Mouse (Mus musculus) layer of hippocampus, adult 2 months (tissue): ENCODE results near the gene 1700023F06Rik. TPM values are rescaled to one million over a fixed set of nuclear protein-coding genes. Genes with fewer than 3 reads are reported as not detected.
A peak's percentile ranks its signal among the peaks of the same experiment; 100 is the strongest.

Source experiments
- DNase-seq, 2 experiments: peaks; one replicate each; pipeline ENCODE4 v3.0.0; 2022; ENCODE audit warnings: low spot score in 2 of 2
- H3K27ac ChIP-seq: fragments of 200-600 bp; 2 replicates; pipeline ENCODE4 v1.8.1; 2022
- H3K4me3 ChIP-seq: fragments of 200-600 bp; 2 replicates; pipeline ENCODE4 v1.8.1; 2022; ENCODE audit warnings: mild to moderate bottlenecking
- CTCF ChIP-seq: fragments of 200-600 bp; conservative IDR thresholded peaks from 2 replicates; pipeline ENCODE4 v1.8.1; 2022; ENCODE audit warnings: antibody characterized with exemption, mild to moderate bottlenecking, moderate library complexity
- total RNA-seq, 2 experiments: library from RNA; stranded (reverse); gene quantifications; 2 replicates each; pipeline ENCODE4 v1.2.3; 2021

1700023F06Rik gene
- total RNA-seq, 2 experiments from 2014 or later = 1.5 to 2.0 TPM

DNA sequence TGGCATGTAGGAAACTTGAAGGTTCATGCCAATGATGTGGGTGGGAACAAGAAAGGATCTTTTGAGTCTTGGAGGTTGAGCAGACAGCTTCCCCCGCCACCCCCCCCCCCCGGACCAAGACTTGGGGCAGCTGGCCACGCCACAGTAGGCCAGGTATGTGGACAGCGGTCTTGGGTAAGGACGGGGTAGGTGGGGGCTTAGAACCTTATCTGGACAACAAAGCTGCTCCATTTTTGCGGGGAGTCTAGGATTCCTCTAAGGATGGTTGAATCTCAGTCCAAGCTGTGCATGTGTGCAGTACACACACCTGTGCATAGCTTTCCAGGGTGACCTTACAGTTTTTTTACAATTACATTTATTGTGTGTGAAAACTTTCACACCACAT is 10.2 kb upstream of the 1700023F06Rik start:
- Histone ChIP-seq H3K4me3 (peak overlapping the region; percentile 71), H3K27ac (peak overlapping the region; percentile 93)
- no peak for DNase-seq
- TF ChIP-seq CTCF = no peak

- peak; percentile 63 to 67 for DNase-seq
- 0 out of 2 replicates have a peak, but pooled peaks have one; percentile 3 for TF ChIP-seq CTCF
Observed at GRCm38 (mm10) chr11:103217790-103218516, 9.6 kb upstream of the 1700023F06Rik start, which contains the start of gene Spata32. Spata32 (minus strand) TSS chr11:103218432.

GRCm38 (mm10) chr11:103215355-103215754 is 7.0 kb upstream of the 1700023F06Rik start:
- no peak for DNase-seq
- TF ChIP-seq CTCF = no peak
- Histone ChIP-seq H3K27ac (no peak overlapping the region), H3K4me3 (no peak overlapping the region)

More at GRCm38 (mm10) chr11:103217790-103218516, 9.6 kb upstream of the 1700023F06Rik start, which contains the start of gene Spata32:
- peak within 1 kb of the TSS; percentile 93 for H3K27ac ChIP-seq
- peak within 1 kb of the TSS; percentile 71 for H3K4me3 ChIP-seq

GRCm38 (mm10) chr11:103213712-103214111 is 5.4 kb upstream of the 1700023F06Rik start:
- no peak for DNase-seq
- H3K4me3 ChIP-seq = no peak overlapping the region
- peak; percentile 60 for TF ChIP-seq CTCF
- no peak overlapping the region for H3K27ac ChIP-seq

DNA sequence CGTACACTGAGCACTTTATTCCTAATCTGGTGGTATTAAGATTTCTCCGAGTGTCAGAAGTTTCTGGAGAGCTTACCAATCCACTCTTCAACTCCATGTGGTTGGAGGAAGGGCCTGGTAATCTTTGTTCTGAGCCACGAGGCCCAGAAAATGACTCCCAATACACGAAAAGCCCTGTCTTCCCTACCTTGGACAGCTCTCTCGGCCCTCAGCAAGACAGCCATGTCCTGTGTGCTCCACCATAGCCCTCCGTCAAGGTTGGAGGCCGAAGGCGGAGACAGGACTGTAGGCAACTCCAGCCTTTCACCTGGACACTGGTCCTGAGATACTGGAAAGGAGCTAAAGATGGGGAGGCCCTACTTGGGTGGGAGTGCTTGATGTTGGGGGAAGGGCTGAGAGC is 1.9 kb upstream of the 1700023F06Rik start:
- no peak for TF ChIP-seq CTCF
- Histone ChIP-seq H3K27ac (no peak overlapping the region), H3K4me3 (no peak overlapping the region)
- DNase-seq = no peak

DNA sequence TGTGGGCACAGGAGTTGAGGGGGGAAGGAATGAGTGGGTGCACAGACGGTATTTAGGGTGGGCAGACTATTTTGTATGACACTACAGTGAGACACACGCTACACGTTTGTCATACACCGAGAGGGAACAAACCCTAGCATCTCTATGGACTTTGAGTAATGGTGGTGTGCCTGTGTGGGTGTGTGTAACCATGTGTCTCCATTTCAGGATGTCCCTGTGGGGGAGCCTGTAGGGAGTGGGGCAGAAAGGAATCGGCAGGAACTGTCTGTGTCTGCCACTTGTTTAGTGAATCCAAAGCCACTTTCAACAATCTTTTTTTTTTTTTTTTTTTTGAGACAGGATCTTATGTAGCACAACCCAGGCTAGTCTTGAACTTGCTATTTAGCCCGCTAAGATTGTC is 2.2 kb downstream of the 1700023F06Rik start:
- H3K27ac ChIP-seq = 0 out of 2 replicates have a peak overlapping the region, but pooled peaks have one; percentile 56
- DNase-seq = peak in 1 of 2 experiments; percentile 62
- no peak overlapping the region for H3K4me3 ChIP-seq
- TF ChIP-seq CTCF = no peak

DNA sequence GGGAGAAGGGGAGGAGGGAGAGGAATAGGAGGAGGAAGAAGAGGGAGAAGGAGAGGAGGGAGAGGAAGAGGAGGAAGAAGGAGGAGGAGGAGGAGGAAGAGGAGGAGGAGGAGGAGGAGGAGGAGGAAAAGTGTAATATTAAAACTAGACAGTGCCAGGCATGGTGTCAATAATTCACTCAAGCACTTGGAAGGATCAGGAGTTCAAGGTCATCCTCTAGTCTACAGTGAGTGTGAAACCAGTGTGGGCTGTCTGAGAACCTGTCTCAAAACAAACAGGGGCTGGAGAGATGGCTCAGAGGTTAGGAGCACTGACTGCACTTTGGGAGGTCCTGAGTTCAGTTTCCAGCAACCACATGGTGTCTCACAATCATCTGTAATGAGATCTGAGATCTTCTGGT is 6.0 kb downstream of the 1700023F06Rik start:
- no peak for DNase-seq
- Histone ChIP-seq H3K4me3 (no peak overlapping the region), H3K27ac (no peak overlapping the region)
- TF ChIP-seq CTCF = no peak

DNA sequence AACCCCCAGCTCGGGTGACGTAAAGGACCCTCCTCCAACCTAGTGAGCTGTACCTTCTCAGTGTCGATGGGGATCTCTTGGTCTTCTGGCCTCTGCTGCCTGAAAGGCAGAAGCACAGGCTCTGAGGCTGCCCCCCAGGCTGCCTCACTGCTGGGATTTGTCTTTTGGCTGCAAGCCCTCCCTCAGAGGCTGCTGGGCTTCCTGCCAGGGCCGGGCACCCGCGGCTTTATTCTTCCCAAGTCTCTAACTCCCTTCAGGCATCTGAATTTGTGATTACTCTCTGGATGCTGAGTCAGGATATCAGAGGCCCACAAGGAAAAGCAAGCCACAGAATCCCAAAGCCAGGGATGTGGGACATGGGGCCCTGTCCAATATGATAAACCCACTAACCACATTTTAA is 6.7 kb downstream of the 1700023F06Rik start:
- H3K27ac ChIP-seq = peak overlapping the region; percentile 82
- TF ChIP-seq CTCF = peak; percentile 35

DNA sequence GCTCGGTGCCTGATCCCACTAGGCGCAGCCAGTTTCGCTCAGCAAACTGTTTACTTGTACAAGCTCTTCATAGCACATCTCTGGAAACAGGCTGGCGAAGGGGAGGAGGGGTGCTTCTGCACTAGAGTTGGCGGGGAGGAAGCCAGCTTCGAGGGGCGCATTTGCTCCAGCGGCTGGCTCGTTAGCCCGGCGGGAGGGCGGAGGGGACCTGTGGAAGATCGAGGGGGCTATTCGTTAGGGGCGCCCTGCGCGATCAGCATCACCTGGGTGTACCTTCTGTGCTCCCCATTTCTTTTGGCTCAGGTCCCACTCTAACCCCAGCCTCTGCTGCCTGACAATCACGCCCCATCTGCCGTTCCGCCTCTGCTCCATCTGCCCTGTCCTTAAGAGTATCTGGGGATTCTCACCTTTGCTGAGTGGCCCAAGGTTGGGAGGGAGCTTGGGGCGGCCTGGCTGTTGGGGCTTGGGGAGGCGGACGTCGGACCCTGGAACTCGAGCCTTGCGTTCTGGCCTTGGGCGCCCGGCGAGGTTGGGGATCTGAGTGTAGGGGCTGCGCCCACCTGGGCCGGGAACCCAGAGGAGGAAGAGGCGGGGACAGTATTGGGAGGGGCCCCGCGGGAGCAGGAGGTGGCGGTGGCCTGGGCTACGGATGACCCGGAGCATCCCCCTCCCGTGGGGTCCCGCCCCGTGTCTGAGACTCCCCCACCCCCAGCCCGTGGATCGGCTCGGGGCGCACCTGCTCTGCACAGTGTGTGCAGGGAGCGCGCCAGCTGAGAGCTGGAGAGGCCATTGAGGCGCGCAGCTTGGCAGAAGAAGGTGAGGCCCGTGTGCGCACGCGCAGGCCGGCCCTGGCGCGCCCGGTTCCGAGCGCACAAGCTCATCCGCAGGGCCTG is 9.2 kb downstream of the 1700023F06Rik start:
- Histone ChIP-seq H3K27ac (peak overlapping the region; percentile 96), H3K4me3 (peak overlapping the region; percentile 57)
- no peak for TF ChIP-seq CTCF
- peak; percentile 76 to 81 for DNase-seq

More for the DNA sequence above, 6.7 kb downstream of the 1700023F06Rik start:
- peak; percentile 73 to 75 for DNase-seq
- H3K4me3 ChIP-seq = no peak overlapping the region

- no peak for TF ChIP-seq CTCF
- no peak for DNase-seq
- peak overlapping the region; percentile 96 for H3K27ac ChIP-seq
- peak overlapping the region; percentile 23; the same call in 1 of the 2 replicates for H3K4me3 ChIP-seq
Observed at GRCm38 (mm10) chr11:103198339-103198738, 10.0 kb downstream of the 1700023F06Rik start.

DNA sequence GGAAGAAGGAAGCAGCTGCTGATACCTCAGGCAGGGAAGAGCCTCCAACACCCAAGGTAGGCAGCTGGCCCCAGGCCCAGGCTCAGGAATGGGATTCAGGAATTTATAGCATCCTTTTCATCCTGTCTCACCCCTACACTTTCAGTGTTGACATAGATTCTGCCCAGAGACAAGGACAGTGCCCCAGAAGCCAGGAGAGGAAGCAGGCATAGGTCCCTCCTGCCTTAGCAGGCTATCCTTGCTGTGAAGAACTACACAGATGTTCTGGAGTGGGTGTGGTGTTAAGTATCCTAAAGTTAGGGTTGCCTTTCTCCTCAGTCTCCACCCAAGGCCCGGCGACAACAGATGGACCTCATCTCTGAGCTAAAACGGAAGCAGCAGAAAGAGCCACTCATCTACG is 11.0 kb downstream of the 1700023F06Rik start:
- Histone ChIP-seq H3K27ac (peak overlapping the region; percentile 96), H3K4me3 (no peak overlapping the region; the same call in 1 of the 2 replicates)
- no peak for DNase-seq
- TF ChIP-seq CTCF = no peak

DNA sequence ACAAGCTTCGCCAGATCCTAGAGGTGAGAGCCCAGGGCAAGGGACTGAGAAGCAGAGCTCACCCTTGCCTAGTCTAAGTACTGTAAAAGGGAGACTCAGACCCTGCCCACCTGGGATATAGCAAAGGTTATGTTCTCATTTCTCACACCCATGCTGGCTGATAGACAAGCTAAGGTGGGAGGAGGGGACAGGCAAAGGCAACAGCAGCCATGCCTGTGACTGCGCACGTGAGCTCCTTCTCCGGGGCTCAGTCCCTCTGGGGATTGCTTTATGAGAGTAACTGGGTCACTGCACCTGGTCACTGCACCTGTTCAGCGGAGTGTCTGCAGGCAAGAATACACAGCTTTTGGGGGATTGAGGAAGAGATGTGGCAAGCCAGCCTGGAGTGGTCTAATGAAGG is 12.7 kb downstream of the 1700023F06Rik start:
- peak overlapping the region; percentile 96 for H3K27ac ChIP-seq

DNA sequence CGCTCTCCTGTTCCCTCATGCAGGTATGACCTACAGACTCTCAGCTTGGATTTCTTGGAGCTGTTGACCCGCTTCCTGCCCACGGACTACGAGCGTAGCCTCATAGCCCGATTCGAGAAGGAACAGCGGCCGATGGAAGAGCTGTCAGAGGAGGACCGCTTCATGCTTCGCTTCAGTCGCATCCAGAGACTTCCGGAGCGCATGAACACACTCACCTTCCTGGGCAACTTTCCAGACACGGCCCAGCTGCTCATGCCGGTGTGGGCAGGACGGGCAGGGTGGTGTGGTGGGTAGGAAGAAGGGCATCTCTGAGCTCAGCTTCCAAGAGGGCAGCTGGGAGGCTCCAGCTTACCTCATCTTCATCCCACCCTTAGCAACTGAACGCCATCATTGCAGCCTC is 13.1 kb downstream of the 1700023F06Rik start:
- TF ChIP-seq CTCF = no peak
- peak overlapping the region; percentile 66 for H3K4me3 ChIP-seq
- peak overlapping the region; percentile 96 for H3K27ac ChIP-seq
- no peak for DNase-seq

More for the DNA sequence above, 12.7 kb downstream of the 1700023F06Rik start:
- TF ChIP-seq CTCF = no peak
- H3K4me3 ChIP-seq = peak overlapping the region; percentile 66
- no peak for DNase-seq
